Mouse (Mus musculus): ENCODE data around the gene Gucy2c. TPM values are rescaled to one million over a fixed set of nuclear protein-coding genes. Genes with fewer than 3 reads are reported as not detected.

Gene Gucy2c
- polyA plus RNA-seq (2016; fragmentation: Nextera tagmentation; extraction: Ambion mirVana): 0.05 and 0.17 TPM in 2 replicates

GRCm38 (mm10) chr6:136781377-136781986 lies at the start of gene Gucy2c:
Gene Gucy2c (minus strand): TSS chr6:136781765.
- Histone ChIP-seq H3K9ac (no peak within 1 kb of the TSS), H3K4me3 (replicated peaks) (no peak within 1 kb of the TSS), H3K27ac (no peak within 1 kb of the TSS), H3K4me2 (no peak within 1 kb of the TSS), H3K9me3 (no peaks in the 10 kb centered on the region), H3K27me3 (no peaks in the 10 kb centered on the region), H3K4me1 (no peaks in the 10 kb centered on the region), H3K36me3 (replicated peaks) (no peaks in the 10 kb centered on the region)
- no peak for ATAC-seq (ENCODE audit: low FRiP score)
- WGBS: 87% methylated on average over 20 of the region's 20 CpGs

- 38% methylated on average over 4 of the region's 4 CpGs for WGBS
- ATAC-seq (ENCODE audit: low FRiP score): peak; percentile 1; the same call in 1 of the 2 replicates
Measured at GRCm38 (mm10) chr6:136828681-136829080, 47.1 kb upstream of the Gucy2c start.

GRCm38 (mm10) chr6:136827881-136828561 lies 46.5 kb upstream of the Gucy2c start, which contains the start of gene Wbp11:
Gene Wbp11 (minus strand): TSS chr6:136828233.
- Histone ChIP-seq H3K4me3 (replicated peaks) (peak within 1 kb of the TSS; percentile 99), H3K4me1 (peaks cover 9% of the 10 kb centered on the region), H3K4me2 (peak within 1 kb of the TSS; percentile 75), H3K27ac (peak within 1 kb of the TSS; percentile 81), H3K9me3 (no peaks in the 10 kb centered on the region), H3K27me3 (peaks cover 12% of the 10 kb centered on the region; the same call in 1 of the 2 replicates), H3K9ac (peak within 1 kb of the TSS; percentile 96), H3K36me3 (replicated peaks) (peaks cover 18% of the 10 kb centered on the region)
- peak; percentile 100 for ATAC-seq (ENCODE audit: low FRiP score)
- WGBS: under 1% methylated on average over 45 of the region's 45 CpGs

More at GRCm38 (mm10) chr6:136828681-136829080, 47.1 kb upstream of the Gucy2c start:
- Histone ChIP-seq H3K4me2 (peak overlapping the region; percentile 59), H3K4me1 (peaks cover 9% of the 10 kb centered on the region), H3K9me3 (no peaks in the 10 kb centered on the region), H3K27me3 (peaks cover 12% of the 10 kb centered on the region; the same call in 1 of the 2 replicates), H3K9ac (peak overlapping the region; percentile 59), H3K4me3 (replicated peaks) (peak overlapping the region; percentile 99), H3K27ac (peak overlapping the region; percentile 81), H3K36me3 (replicated peaks) (peaks cover 16% of the 10 kb centered on the region)

- peak within 1 kb of the TSS; percentile 81 for H3K27ac ChIP-seq
- peak within 1 kb of the TSS; percentile 96 for H3K9ac ChIP-seq
- peaks cover 23% of the 10 kb centered on the region for H3K36me3 ChIP-seq (replicated peaks)
- ATAC-seq (ENCODE audit: low FRiP score): no peak; the same call in 1 of the 2 replicates
- peak within 1 kb of the TSS; percentile 99 for H3K4me3 ChIP-seq (replicated peaks)
- under 1% methylated on average over 34 of the region's 34 CpGs for WGBS
- H3K4me1 ChIP-seq: peaks cover 9% of the 10 kb centered on the region
- H3K4me2 ChIP-seq: peak within 1 kb of the TSS; percentile 75
- H3K9me3 ChIP-seq: no peaks in the 10 kb centered on the region
- H3K27me3 ChIP-seq: peaks cover 12% of the 10 kb centered on the region; the same call in 1 of the 2 replicates
Measured at GRCm38 (mm10) chr6:136827516-136827880, 45.9 kb upstream of the Gucy2c start, which contains the start of gene BC049715. Gene BC049715 (plus strand): TSS chr6:136827626.

DNA sequence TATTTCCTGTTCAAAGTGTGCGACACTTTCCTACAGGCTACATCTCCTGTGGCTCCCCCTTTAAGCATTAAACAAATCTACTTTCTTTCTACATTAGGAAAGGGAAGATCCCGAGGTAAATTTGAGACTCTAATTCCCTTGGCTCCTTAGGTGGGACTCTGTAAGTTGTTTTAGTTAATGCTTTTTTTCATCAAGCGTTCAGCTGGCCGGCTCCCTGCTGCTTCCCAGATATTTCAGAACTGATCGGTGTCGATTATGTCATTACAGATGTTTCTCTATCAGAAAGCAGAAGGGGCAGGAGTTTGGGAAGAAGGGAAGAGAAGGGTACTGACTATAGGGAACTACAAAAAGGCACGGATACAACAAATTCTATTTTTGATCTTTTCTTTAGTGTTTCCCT lies 45.6 kb upstream of the Gucy2c start:
- peak overlapping the region; percentile 96 for H3K9ac ChIP-seq
- WGBS: 18% methylated on average over 7 of the region's 7 CpGs
- peak overlapping the region; percentile 75 for H3K4me2 ChIP-seq
- H3K27ac ChIP-seq: no peak overlapping the region
- peaks cover 9% of the 10 kb centered on the region for H3K4me1 ChIP-seq
- no peak for ATAC-seq (ENCODE audit: low FRiP score)
- no peaks in the 10 kb centered on the region for H3K9me3 ChIP-seq
- peaks cover 12% of the 10 kb centered on the region; the same call in 1 of the 2 replicates for H3K27me3 ChIP-seq
- peak overlapping the region; percentile 99 for H3K4me3 ChIP-seq (replicated peaks)
- H3K36me3 ChIP-seq (replicated peaks): peaks cover 27% of the 10 kb centered on the region

DNA sequence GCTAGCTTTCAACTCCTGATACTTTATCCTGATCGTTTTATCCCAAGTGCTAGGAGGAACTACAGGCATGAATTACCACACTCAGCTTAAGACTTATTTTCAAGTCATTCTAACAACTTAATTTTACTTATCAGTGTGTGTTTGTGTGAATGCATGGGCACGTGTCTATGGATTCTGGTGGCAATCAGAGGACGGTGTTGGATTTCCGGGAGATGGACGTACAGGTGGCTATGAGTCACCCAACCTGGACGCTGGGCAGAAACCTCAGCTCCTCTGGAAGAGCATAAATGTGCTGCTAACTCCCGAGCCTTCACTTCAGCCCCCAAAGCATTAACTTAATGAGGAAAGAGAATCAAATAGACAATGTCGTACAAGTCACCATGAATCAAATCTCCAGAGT lies 43.4 kb upstream of the Gucy2c start:
- 95% methylated on average over 8 of the region's 8 CpGs for WGBS
- Histone ChIP-seq H3K4me3 (replicated peaks) (no peak overlapping the region), H3K9me3 (no peaks in the 10 kb centered on the region), H3K27ac (no peak overlapping the region), H3K27me3 (no peaks in the 10 kb centered on the region), H3K9ac (no peak overlapping the region), H3K4me1 (peaks cover 9% of the 10 kb centered on the region), H3K36me3 (replicated peaks) (peaks cover 48% of the 10 kb centered on the region), H3K4me2 (no peak overlapping the region)
- ATAC-seq (ENCODE audit: low FRiP score): no peak

GRCm38 (mm10) chr6:136821086-136821485 lies 39.5 kb upstream of the Gucy2c start:
- H3K4me1 ChIP-seq: no peaks in the 10 kb centered on the region
- whole genome bisulfite sequencing: 92% methylated on average over 18 of the region's 18 CpGs
- peaks cover 86% of the 10 kb centered on the region for H3K36me3 ChIP-seq (replicated peaks)
- H3K27me3 ChIP-seq: no peaks in the 10 kb centered on the region
- no peak overlapping the region for H3K9ac ChIP-seq
- H3K9me3 ChIP-seq: no peaks in the 10 kb centered on the region
- no peak overlapping the region for H3K4me3 ChIP-seq (replicated peaks)
- no peak for ATAC-seq (ENCODE audit: low FRiP score)
- H3K27ac ChIP-seq: no peak overlapping the region
- no peak overlapping the region for H3K4me2 ChIP-seq

DNA sequence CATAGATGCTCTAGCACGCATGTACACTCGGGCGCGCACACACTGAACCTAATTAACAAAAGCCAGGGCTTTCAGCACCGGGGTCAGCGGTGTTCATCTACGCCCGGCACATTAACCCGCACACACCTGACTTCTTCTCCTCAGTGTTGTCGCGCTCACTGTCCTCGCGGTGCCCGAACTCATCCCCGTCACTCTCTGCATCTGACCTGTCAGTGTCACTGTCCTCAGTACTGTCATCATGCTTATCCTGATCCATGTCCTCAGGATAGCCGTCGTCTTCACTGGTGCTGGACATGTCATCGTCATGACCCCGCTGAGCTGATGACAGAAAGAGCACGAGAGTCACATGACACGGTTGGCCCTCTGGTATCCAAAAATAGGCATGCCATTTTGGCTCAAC lies 38.8 kb upstream of the Gucy2c start:
- no peaks in the 10 kb centered on the region for H3K9me3 ChIP-seq
- ATAC-seq (ENCODE audit: low FRiP score): no peak
- no peak overlapping the region for H3K9ac ChIP-seq
- no peak overlapping the region for H3K4me2 ChIP-seq
- H3K27me3 ChIP-seq: no peaks in the 10 kb centered on the region
- H3K36me3 ChIP-seq (replicated peaks): peaks cover 91% of the 10 kb centered on the region
- H3K4me1 ChIP-seq: no peaks in the 10 kb centered on the region
- H3K27ac ChIP-seq: no peak overlapping the region
- WGBS: 96% methylated on average over 21 of the region's 21 CpGs
- no peak overlapping the region for H3K4me3 ChIP-seq (replicated peaks)

DNA sequence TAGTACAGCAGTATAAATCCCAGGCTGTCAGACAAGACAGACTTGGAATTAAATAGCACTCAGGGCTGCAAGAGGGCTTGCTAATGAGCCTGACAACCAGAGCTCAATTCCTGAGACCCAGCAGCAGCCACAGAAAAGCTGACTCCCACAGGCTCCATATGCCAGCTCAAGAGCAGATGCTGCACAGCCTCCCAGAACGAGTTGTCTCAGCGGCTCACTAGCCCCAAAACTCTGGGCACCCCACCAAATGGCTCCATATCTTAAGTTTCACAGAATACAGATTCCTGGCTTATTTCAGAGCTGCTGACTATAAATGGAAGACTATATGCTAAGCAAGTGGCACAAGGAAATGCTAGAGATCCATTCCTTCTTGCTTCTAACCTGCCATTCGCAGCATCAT lies 36.0 kb upstream of the Gucy2c start:
- Histone ChIP-seq H3K27me3 (no peaks in the 10 kb centered on the region), H3K9ac (no peak overlapping the region), H3K4me3 (replicated peaks) (no peak overlapping the region), H3K9me3 (no peaks in the 10 kb centered on the region), H3K36me3 (replicated peaks) (peaks cover 95% of the 10 kb centered on the region), H3K27ac (no peak overlapping the region), H3K4me1 (no peaks in the 10 kb centered on the region), H3K4me2 (no peak overlapping the region)
- 94% methylated on average over 3 of the region's 3 CpGs for WGBS
- ATAC-seq (ENCODE audit: low FRiP score): no peak

- Histone ChIP-seq H3K4me1 (no peaks in the 10 kb centered on the region), H3K4me2 (no peak overlapping the region), H3K9me3 (no peaks in the 10 kb centered on the region), H3K36me3 (replicated peaks) (peaks cover 95% of the 10 kb centered on the region), H3K9ac (no peak overlapping the region), H3K27ac (no peak overlapping the region), H3K4me3 (replicated peaks) (no peak overlapping the region), H3K27me3 (no peaks in the 10 kb centered on the region)
- ATAC-seq (ENCODE audit: low FRiP score): no peak
- WGBS: 95% methylated on average over 21 of the region's 21 CpGs
Measured at GRCm38 (mm10) chr6:136816826-136817225, 35.3 kb upstream of the Gucy2c start.

DNA sequence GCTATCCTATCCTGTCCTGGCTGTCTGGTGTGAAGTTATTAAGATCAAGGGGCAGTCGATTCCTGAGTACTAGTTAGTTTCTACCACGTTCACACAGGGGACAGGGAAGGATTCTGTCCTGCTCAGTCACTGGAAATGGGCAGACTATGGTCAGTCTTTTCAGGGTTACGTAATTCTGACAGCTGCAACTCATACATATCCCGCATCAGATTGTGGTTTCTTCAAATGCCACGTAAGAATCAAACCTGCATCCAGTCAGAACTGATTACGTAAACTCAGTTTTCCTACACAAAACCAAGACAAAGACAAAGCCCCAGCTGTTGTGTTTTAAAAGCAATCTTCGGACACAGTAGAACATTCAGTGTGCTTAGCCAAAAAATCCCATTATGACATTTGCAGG lies 33.8 kb upstream of the Gucy2c start:
- Histone ChIP-seq H3K9ac (no peak overlapping the region), H3K27me3 (no peaks in the 10 kb centered on the region), H3K27ac (no peak overlapping the region), H3K4me2 (no peak overlapping the region), H3K36me3 (replicated peaks) (peaks cover 82% of the 10 kb centered on the region), H3K9me3 (no peaks in the 10 kb centered on the region), H3K4me3 (replicated peaks) (no peak overlapping the region), H3K4me1 (no peaks in the 10 kb centered on the region)
- whole genome bisulfite sequencing: 96% methylated on average over 7 of the region's 7 CpGs
- ATAC-seq (ENCODE audit: low FRiP score): no peak

DNA sequence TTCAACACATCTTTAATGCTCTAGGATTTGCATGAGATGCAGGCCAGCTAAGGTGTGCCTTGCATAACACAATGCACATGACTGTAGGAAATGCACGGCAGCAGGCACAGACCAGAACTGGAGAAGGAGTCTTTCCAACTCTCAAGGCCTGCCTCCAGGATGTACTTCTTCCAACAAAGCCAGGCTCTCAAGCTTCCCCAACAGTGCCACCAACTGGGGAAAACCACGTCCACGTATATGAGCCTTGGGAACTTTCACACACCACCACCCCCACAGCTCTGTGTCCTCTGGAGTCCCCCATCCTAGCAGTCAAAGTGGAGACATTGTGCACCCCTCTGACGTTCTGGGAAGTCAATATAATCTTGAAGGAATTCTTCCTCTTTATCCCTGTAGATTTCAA lies 31.6 kb upstream of the Gucy2c start:
- no peak overlapping the region for H3K4me3 ChIP-seq (replicated peaks)
- H3K9me3 ChIP-seq: no peaks in the 10 kb centered on the region
- peaks cover 60% of the 10 kb centered on the region for H3K36me3 ChIP-seq (replicated peaks)
- ATAC-seq (ENCODE audit: low FRiP score): no peak
- H3K4me2 ChIP-seq: no peak overlapping the region
- 45% methylated on average over 4 of the region's 4 CpGs for WGBS
- no peak overlapping the region for H3K27ac ChIP-seq
- peaks cover 16% of the 10 kb centered on the region for H3K4me1 ChIP-seq
- no peaks in the 10 kb centered on the region for H3K27me3 ChIP-seq
- H3K9ac ChIP-seq: no peak overlapping the region

Data from forebrain, embryonic 12.5 days (tissue).